Mouse (Mus musculus): Measurements from ENCODE around the gene Slco6c1.

GRCm38 (mm10) chr1:97021388-97021787, 106.7 kb downstream of the Slco6c1 start:
- TF ChIP-seq POLR2A (IDR thresholded peaks at IDR 0.05; ENCODE audit: borderline replicate concordance, extremely low read depth, low read depth, low read length) (no peak), CTCF (IDR thresholded peaks at IDR 0.05; ENCODE audit: insufficient read depth, low read length) (no peak)

All from lung, adult 2 months (tissue).